In the genomic region with DNA sequence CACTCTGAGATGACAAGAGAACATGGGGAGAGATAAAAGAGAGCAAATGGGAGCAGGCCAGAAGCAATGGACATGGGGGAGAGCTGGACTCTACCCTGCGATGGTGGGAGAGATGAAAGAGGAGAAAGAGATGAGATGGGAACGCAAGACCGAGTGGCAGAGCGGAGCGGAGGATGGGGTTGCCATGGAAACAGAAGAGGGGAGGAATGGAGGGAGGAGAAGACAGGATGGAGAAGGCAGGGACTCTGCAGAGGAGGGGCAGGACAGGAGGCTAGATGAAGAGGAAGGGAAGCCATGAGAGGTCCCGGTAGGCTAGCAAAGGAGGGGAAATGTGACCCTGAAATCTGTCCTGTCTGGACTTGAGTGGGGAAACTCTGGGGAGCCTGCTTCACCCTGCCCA, we compare ENCODE assay signal across 14 mouse cellular contexts. TPM values are rescaled to one million over a fixed set of nuclear protein-coding genes. Genes with fewer than 3 reads are reported as not detected.
DNase-seq lines count a peak whose midpoint lies in the region; ATAC-seq lines count a peak whose summit lies in the region.
"Had no signal": no experiment of that assay in that cellular context is flagged by ENCODE, and none has a peak within 500 bp of the region (broad histone marks: within the 10 kb centered on the region; RNA-seq: fewer than 3 reads in every experiment).

No protein-coding gene starts in this region.

- H3K27me3 ChIP-seq in forebrain, embryonic 13.5 days = no peaks in the 10 kb centered on the region
- H3K27me3 ChIP-seq in neural tube, embryonic 15.5 days (replicated peaks) = no peaks in the 10 kb centered on the region
- no peaks in the 10 kb centered on the region for H3K27me3 ChIP-seq in liver, embryonic 12.5 days (replicated peaks)

- WGBS in forebrain, embryonic 13.5 days = 29% methylated on average over 6 of the region's 6 CpGs
- WGBS in neural tube, embryonic 15.5 days = 29% methylated on average over 6 of the region's 6 CpGs
- 78% methylated on average over 6 of the region's 6 CpGs for WGBS in liver, embryonic 12.5 days (ENCODE audit: insufficient replicate concordance)

- peak overlapping the region; percentile 15; the same call in 1 of the 2 replicates for H3K4me2 ChIP-seq in forebrain, embryonic 13.5 days
- no peak overlapping the region; the same call in 1 of the 2 replicates for H3K4me2 ChIP-seq in neural tube, embryonic 15.5 days
- no peak overlapping the region for H3K4me2 ChIP-seq in liver, embryonic 12.5 days

- H3K4me3 ChIP-seq in forebrain, embryonic 13.5 days = no peak overlapping the region
- no peak overlapping the region for H3K4me3 ChIP-seq in neural tube, embryonic 15.5 days (replicated peaks)
- no peak overlapping the region for H3K4me3 ChIP-seq in liver, embryonic 12.5 days

- peak; percentile 60 for DNase-seq in layer of hippocampus, adult 11-12 months (ENCODE audit: low spot score)
- DNase-seq in layer of hippocampus, postnatal 25 days (ENCODE audit: extremely low spot score in 1 of 2, low spot score in 1 of 2) = no peak
- peak; percentile 49 to 53 for DNase-seq in layer of hippocampus, postnatal 36 days
- no peak for DNase-seq in gastrocnemius, adult 18-20 months (ENCODE audit: low spot score)
- DNase-seq: adrenal gland, postnatal 10 days; B cell, adult 2 months; heart, postnatal 10 days; kidney, postnatal 10 days; thymus, postnatal 36 days had no signal

- H3K36me3 ChIP-seq in forebrain, embryonic 13.5 days (ENCODE audit: poor library complexity, severe bottlenecking) = no peaks in the 10 kb centered on the region
- no peaks in the 10 kb centered on the region for H3K36me3 ChIP-seq in neural tube, embryonic 15.5 days
- H3K36me3 ChIP-seq in liver, embryonic 12.5 days = no peaks in the 10 kb centered on the region

- H3K9ac ChIP-seq in forebrain, embryonic 13.5 days = no peak overlapping the region
- H3K9ac ChIP-seq in neural tube, embryonic 15.5 days (replicated peaks) = no peak overlapping the region
- no peak overlapping the region for H3K9ac ChIP-seq in liver, embryonic 12.5 days

- peak overlapping the region; percentile 31 for H3K27ac ChIP-seq in forebrain, embryonic 13.5 days
- H3K27ac ChIP-seq in neural tube, embryonic 15.5 days (replicated peaks) = peak overlapping the region; percentile 37; the same call in 1 of the 2 replicates
- H3K27ac ChIP-seq in liver, embryonic 12.5 days = no peak overlapping the region
- H3K27ac ChIP-seq: macrophage had no signal

- no peak; the same call in 1 of the 2 replicates for ATAC-seq in forebrain, embryonic 13.5 days
- peak; percentile 40; the same call in 1 of the 2 replicates for ATAC-seq in neural tube, embryonic 15.5 days (ENCODE audit: low FRiP score)
- ATAC-seq in cerebellum, adult (ENCODE audit: insufficient number of reproducible peaks, low FRiP score, low TSS enrichment) = no peak
- no peak for ATAC-seq in liver, embryonic 12.5 days

- peaks cover 88% of the 10 kb centered on the region for H3K4me1 ChIP-seq in forebrain, embryonic 13.5 days
- peaks cover 73% of the 10 kb centered on the region for H3K4me1 ChIP-seq in neural tube, embryonic 15.5 days
- H3K4me1 ChIP-seq in liver, embryonic 12.5 days = peaks cover 81% of the 10 kb centered on the region

- H3K9me3 ChIP-seq in forebrain, embryonic 13.5 days (replicated peaks) = no peaks in the 10 kb centered on the region
- no peaks in the 10 kb centered on the region for H3K9me3 ChIP-seq in neural tube, embryonic 15.5 days (replicated peaks)
- H3K9me3 ChIP-seq in liver, embryonic 12.5 days (replicated peaks) = no peaks in the 10 kb centered on the region

RNA-seq across cellular contexts. Expression of a gene that starts 42.9 kb away (rescaled TPM):
- total RNA-seq in layer of hippocampus, postnatal 25 days (2021) = 10 to 100 TPM; 62.2 to 67.0 TPM
- polyA plus RNA-seq in forebrain, embryonic 13.5 days (2015; fragmentation: Nextera tagmentation; extraction: Ambion mirVana) = 351 and 386 TPM in 2 replicates
- total RNA-seq in layer of hippocampus, postnatal 36 days (2021) = 10 to 100 TPM; 57.6 to 61.5 TPM
- polyA plus RNA-seq in neural tube, embryonic 15.5 days (2015; fragmentation: Nextera tagmentation; extraction: Ambion mirVana) = 200 and 267 TPM in 2 replicates
- 100 to 1,000 TPM; 317 to 516 TPM for total RNA-seq in gastrocnemius, adult 18-20 months (2021)
- polyA plus RNA-seq in liver, embryonic 12.5 days (2016; fragmentation: Nextera tagmentation; extraction: Ambion mirVana) = 158 and 160 TPM in 2 replicates

RNA-seq across cellular contexts. Expression of a gene that starts 47.7 kb away (rescaled TPM):
- total RNA-seq in layer of hippocampus, postnatal 25 days (2021) = 10 to 100 TPM; 20.9 to 22.9 TPM
- polyA plus RNA-seq in forebrain, embryonic 13.5 days (2015; fragmentation: Nextera tagmentation; extraction: Ambion mirVana) = 20.6 and 23.1 TPM in 2 replicates
- 10 to 100 TPM; 21.7 to 23.1 TPM for total RNA-seq in layer of hippocampus, postnatal 36 days (2021)
- polyA plus RNA-seq in neural tube, embryonic 15.5 days (2015; fragmentation: Nextera tagmentation; extraction: Ambion mirVana) = 11.6 and 13.9 TPM in 2 replicates
- 10 to 100 TPM; 21.1 to 31.3 TPM for total RNA-seq in gastrocnemius, adult 18-20 months (2021)
- polyA plus RNA-seq in liver, embryonic 12.5 days (2016; fragmentation: Nextera tagmentation; extraction: Ambion mirVana) = 7.2 and 8.9 TPM in 2 replicates

Comparison
In these comparisons a context has a peak if more than half of its experiments do, and no peak if none do; other contexts are left out.
1. DNase-seq: peak in layer of hippocampus, adult 11-12 months (single experiment) and layer of hippocampus, postnatal 36 days (2 of 2); none in layer of hippocampus, postnatal 25 days (0 of 2) and gastrocnemius, adult 18-20 months (single experiment).
2. RNA of a gene that starts 42.9 kb away (total RNA-seq): 317 to 516 TPM in gastrocnemius, adult 18-20 months; 62.2 to 67.0 TPM in layer of hippocampus, postnatal 25 days and 57.6 to 61.5 TPM in layer of hippocampus, postnatal 36 days; every median in the first group is over 4 times any median in the second.